Mouse (Mus musculus): ENCODE measurements around the gene Fn3k. TPM values are rescaled to one million over a fixed set of nuclear protein-coding genes. Genes with fewer than 3 reads are reported as not detected.

Gene Fn3k
- 0.04 and 0.23 TPM in 2 replicates for polyA plus RNA-seq (2016; fragmentation: Nextera tagmentation; extraction: Ambion mirVana)

DNA sequence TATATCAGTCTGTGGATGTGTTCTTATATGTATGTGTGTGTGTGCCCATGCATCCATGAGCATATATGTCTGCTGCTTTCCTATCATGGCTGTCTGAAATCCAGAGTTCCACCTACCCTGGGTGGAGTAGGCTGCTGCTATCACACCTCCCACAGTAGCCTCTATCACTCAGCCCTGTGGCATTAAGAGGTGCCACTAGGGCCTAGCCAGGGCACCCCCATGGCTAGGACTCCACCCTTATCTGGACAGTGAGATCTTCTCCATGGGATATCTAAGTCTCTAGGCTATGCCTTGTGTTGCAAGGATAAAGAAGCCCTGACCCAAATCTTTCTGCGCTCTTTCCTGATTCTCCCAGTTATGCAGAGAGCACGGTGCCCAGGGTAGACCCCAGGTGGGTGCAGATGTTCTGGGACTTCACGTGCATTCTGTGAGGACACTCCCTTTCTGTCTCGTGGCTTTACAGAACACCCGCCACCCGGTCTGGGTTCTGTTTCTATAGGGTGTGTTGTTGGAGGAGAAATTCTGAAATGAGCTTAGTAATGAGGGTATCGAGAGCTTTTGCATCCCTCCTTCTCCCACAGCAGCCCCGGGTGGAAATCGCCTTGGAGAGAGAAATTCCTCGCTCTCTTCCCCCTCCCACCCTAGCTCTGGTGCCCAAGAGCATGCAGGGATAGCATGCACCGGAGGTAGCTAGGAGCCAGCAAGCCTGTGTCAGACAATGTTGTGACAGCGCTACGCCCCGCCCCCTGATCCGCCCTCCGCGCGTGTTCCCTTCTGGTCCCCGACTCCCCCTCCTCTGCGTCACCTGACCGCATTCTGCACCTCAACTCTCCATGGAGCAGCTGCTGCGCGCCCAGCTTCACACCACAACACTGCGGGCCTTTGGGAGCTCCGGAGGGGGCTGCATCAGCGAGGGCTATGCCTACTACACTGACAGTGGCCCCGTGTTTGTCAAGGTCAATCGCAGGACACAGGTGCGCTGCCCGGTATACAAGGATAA lies at the start of gene Fn3k:
Gene Fn3k, plus strand, starts transcription at position 758 of the 1,000 bp plus-strand sequence.
- Histone ChIP-seq H3K4me3 (peak within 1 kb of the TSS; percentile 48), H3K4me1 (peaks cover 19% of the 10 kb centered on the region), H3K9me3 (replicated peaks) (no peaks in the 10 kb centered on the region), H3K27me3 (ENCODE audit: low read depth, poor library complexity, severe bottlenecking) (no peaks in the 10 kb centered on the region), H3K36me3 (peaks cover 10% of the 10 kb centered on the region), H3K27ac (no peak within 1 kb of the TSS)
- 11% methylated on average over 30 of the region's 30 CpGs for WGBS
- DNase-seq (ENCODE audit: low spot score) = peak; percentile 76

- Histone ChIP-seq H3K4me1 (peaks cover 15% of the 10 kb centered on the region), H3K9me3 (replicated peaks) (no peaks in the 10 kb centered on the region), H3K4me3 (peak within 1 kb of the TSS; percentile 75), H3K36me3 (no peaks in the 10 kb centered on the region), H3K27me3 (ENCODE audit: low read depth, poor library complexity, severe bottlenecking) (peaks cover 22% of the 10 kb centered on the region), H3K27ac (peak within 1 kb of the TSS; percentile 53; the same call in 1 of the 2 replicates)
- WGBS = 2% methylated on average over 61 of the region's 61 CpGs
- DNase-seq (ENCODE audit: low spot score) = peak; percentile 93
Measured at GRCm38 (mm10) chr11:121387750-121388553, 46.8 kb upstream of the Fn3k start, which contains the start of gene Rab40b. Gene Rab40b (minus strand): TSS chr11:121388251.

- peak overlapping the region; percentile 75 for H3K4me3 ChIP-seq
- H3K36me3 ChIP-seq = no peaks in the 10 kb centered on the region
- WGBS = 13% methylated on average over 6 of the region's 6 CpGs
- no peak for DNase-seq (ENCODE audit: low spot score)
- H3K27ac ChIP-seq = no peak overlapping the region
- H3K4me1 ChIP-seq = peaks cover 15% of the 10 kb centered on the region
- no peaks in the 10 kb centered on the region for H3K9me3 ChIP-seq (replicated peaks)
- peaks cover 22% of the 10 kb centered on the region for H3K27me3 ChIP-seq (ENCODE audit: low read depth, poor library complexity, severe bottlenecking)
Measured at GRCm38 (mm10) chr11:121388554-121388945, 46.2 kb upstream of the Fn3k start.

GRCm38 (mm10) chr11:121390793-121391192 lies 43.9 kb upstream of the Fn3k start:
- no peak overlapping the region for H3K4me3 ChIP-seq
- WGBS = 78% methylated on average over 3 of the region's 3 CpGs
- no peak for DNase-seq (ENCODE audit: low spot score)
- H3K27ac ChIP-seq = no peak overlapping the region
- H3K36me3 ChIP-seq = no peaks in the 10 kb centered on the region
- no peaks in the 10 kb centered on the region for H3K9me3 ChIP-seq (replicated peaks)
- H3K27me3 ChIP-seq (ENCODE audit: low read depth, poor library complexity, severe bottlenecking) = peaks cover 22% of the 10 kb centered on the region
- H3K4me1 ChIP-seq = peaks cover 15% of the 10 kb centered on the region

GRCm38 (mm10) chr11:121392405-121392804 lies 42.3 kb upstream of the Fn3k start:
- Histone ChIP-seq H3K27me3 (ENCODE audit: low read depth, poor library complexity, severe bottlenecking) (peaks cover 7% of the 10 kb centered on the region), H3K36me3 (no peaks in the 10 kb centered on the region), H3K27ac (no peak overlapping the region), H3K9me3 (replicated peaks) (no peaks in the 10 kb centered on the region), H3K4me1 (peaks cover 12% of the 10 kb centered on the region), H3K4me3 (no peak overlapping the region)
- WGBS = 87% methylated on average over 3 of the region's 3 CpGs
- DNase-seq (ENCODE audit: low spot score) = no peak

DNA sequence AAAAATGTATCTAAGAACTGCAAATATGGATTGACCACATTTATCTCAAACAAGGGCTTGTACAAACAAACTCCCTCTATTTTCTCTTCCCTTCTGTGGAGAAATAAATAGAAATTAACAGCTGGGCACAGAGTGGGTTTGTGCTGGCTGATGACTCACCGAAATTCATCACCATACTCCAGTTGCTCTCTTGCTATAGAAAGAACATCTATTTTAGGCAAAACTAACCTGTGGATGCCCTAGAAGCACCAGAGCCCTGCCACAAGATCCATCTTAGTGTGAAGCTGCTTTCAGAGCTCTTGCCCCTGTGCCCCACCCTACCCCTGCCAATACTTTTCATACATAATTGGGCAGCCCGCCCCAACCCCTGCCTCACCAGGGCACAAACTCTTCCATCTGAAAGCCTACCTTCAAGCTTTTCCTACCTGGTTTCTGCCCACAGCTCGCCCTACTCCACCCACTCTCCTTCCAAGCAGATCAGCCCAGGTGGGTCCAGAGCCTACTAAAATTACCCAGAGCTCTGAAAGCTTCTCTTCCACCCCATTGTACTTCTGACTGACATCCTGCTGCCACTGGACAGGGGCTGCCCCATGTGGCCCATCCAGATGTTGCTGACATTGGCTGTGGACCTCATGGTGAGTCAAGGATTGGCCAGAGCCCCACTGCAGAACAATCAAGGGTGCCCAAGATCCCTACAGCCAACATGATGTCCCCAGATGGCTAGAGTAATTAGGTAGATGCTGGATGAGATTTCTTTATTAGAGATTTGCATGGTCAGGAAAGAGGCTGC lies 27.2 kb upstream of the Fn3k start:
- no peak overlapping the region for H3K4me3 ChIP-seq
- no peaks in the 10 kb centered on the region for H3K4me1 ChIP-seq
- no peaks in the 10 kb centered on the region for H3K9me3 ChIP-seq (replicated peaks)
- H3K27ac ChIP-seq = no peak overlapping the region
- H3K27me3 ChIP-seq (ENCODE audit: low read depth, poor library complexity, severe bottlenecking) = no peaks in the 10 kb centered on the region
- no peak for DNase-seq (ENCODE audit: low spot score)
- WGBS = 79% methylated on average over 3 of the region's 3 CpGs
- H3K36me3 ChIP-seq = no peaks in the 10 kb centered on the region

DNA sequence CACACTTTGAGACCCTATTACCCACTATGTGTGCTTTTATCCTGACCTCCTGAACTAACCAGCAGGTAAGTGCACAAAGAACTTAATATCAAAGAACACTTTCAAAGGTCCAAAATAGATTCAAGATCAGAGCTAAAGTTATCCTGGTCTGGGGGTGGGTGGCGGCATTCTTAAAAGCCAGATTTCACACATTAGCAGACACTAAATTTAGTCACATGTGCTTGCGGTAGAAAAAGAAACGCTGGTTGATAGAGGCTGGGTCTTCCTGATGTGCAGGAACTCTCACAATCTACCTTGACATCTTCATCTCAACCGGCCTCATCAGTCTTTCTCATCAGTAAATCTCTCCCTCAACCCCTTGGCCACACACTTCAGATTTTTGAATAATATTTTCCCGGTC lies 20.0 kb upstream of the Fn3k start:
- H3K4me1 ChIP-seq = no peaks in the 10 kb centered on the region
- WGBS = 89% methylated on average over 5 of the region's 5 CpGs
- no peaks in the 10 kb centered on the region for H3K36me3 ChIP-seq

GRCm38 (mm10) chr11:121415351-121415750 lies 19.4 kb upstream of the Fn3k start:
- DNase-seq (ENCODE audit: low spot score) = no peak
- H3K27ac ChIP-seq = no peak overlapping the region
- peaks cover under 1% of the 10 kb centered on the region; the same call in 1 of the 2 replicates for H3K4me1 ChIP-seq
- H3K4me3 ChIP-seq = no peak overlapping the region
- H3K27me3 ChIP-seq (ENCODE audit: low read depth, poor library complexity, severe bottlenecking) = no peaks in the 10 kb centered on the region
- 77% methylated on average over 5 of the region's 5 CpGs for WGBS
- H3K36me3 ChIP-seq = no peaks in the 10 kb centered on the region
- H3K9me3 ChIP-seq (replicated peaks) = no peaks in the 10 kb centered on the region

More for the DNA sequence above, 20.0 kb upstream of the Fn3k start:
- H3K27ac ChIP-seq = no peak overlapping the region
- no peak for DNase-seq (ENCODE audit: low spot score)
- no peak overlapping the region for H3K4me3 ChIP-seq
- no peaks in the 10 kb centered on the region for H3K27me3 ChIP-seq (ENCODE audit: low read depth, poor library complexity, severe bottlenecking)
- no peaks in the 10 kb centered on the region for H3K9me3 ChIP-seq (replicated peaks)

- no peak overlapping the region for H3K27ac ChIP-seq
- peaks cover 13% of the 10 kb centered on the region for H3K4me1 ChIP-seq
- no peaks in the 10 kb centered on the region for H3K36me3 ChIP-seq
- no peak for DNase-seq (ENCODE audit: low spot score)
- H3K9me3 ChIP-seq (replicated peaks) = no peaks in the 10 kb centered on the region
- H3K27me3 ChIP-seq (ENCODE audit: low read depth, poor library complexity, severe bottlenecking) = no peaks in the 10 kb centered on the region
- 91% methylated on average over 5 of the region's 5 CpGs for WGBS
- H3K4me3 ChIP-seq = no peak overlapping the region
Measured at GRCm38 (mm10) chr11:121417971-121418370, 16.7 kb upstream of the Fn3k start.

DNA sequence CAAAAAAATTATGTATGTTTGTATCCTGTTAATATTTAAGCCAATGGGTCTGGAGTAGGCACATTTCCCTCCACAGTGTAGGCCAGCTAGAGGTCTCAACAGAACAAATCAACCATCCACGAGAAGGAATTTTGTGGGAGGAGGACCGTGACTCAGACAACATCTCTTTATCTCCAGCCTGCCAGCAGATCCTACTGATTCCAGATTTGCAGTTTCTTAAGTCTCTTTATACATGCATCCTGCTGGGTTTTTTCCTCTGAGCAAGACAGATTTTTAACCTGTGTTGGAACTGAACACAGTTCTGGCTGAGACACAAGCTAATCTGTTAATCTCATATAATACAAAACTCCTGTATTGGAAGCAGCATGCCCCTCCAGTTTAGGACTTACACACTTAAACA lies 15.8 kb upstream of the Fn3k start:
- WGBS = 81% methylated on average over 2 of the region's 2 CpGs

GRCm38 (mm10) chr11:121420379-121420778 lies 14.3 kb upstream of the Fn3k start:
- Histone ChIP-seq H3K36me3 (no peaks in the 10 kb centered on the region), H3K9me3 (replicated peaks) (no peaks in the 10 kb centered on the region), H3K4me1 (peaks cover 13% of the 10 kb centered on the region), H3K4me3 (peak overlapping the region; percentile 82), H3K27me3 (ENCODE audit: low read depth, poor library complexity, severe bottlenecking) (no peaks in the 10 kb centered on the region), H3K27ac (peak overlapping the region; percentile 80; the same call in 1 of the 2 replicates)
- 50% methylated on average over 5 of the region's 5 CpGs for WGBS
- no peak for DNase-seq (ENCODE audit: low spot score)

More for the DNA sequence above, 15.8 kb upstream of the Fn3k start:
- DNase-seq (ENCODE audit: low spot score) = no peak
- Histone ChIP-seq H3K9me3 (replicated peaks) (no peaks in the 10 kb centered on the region), H3K4me3 (no peak overlapping the region), H3K36me3 (no peaks in the 10 kb centered on the region), H3K27me3 (ENCODE audit: low read depth, poor library complexity, severe bottlenecking) (no peaks in the 10 kb centered on the region), H3K4me1 (peaks cover 13% of the 10 kb centered on the region), H3K27ac (no peak overlapping the region)

All from limb, embryonic 10.5 days (tissue).